Mouse (Mus musculus) adrenal gland, postnatal 10 days (tissue): ENCODE measurements at regions not wholly inside any gene's neighbourhood (a gene's known extent, or its start where the extent isn't known, plus 50 kb on each side); places are given as distances from the start of the nearest gene placed in this dataset.
A peak's percentile ranks its signal among the peaks of the same experiment; 100 is the strongest.

Experiments used
- DNase-seq: peaks from one replicate; pipeline ENCODE4 v3.0.0; 2021; ENCODE audit warnings: mixed read lengths

GRCm38 (mm10) chr2:159361371-159361770, 566.8 kb downstream of the Dhx35 start:
- DNase-seq = no peak

GRCm38 (mm10) chr2:159392865-159393264, 598.3 kb downstream of the Dhx35 start:
- DNase-seq = no peak

GRCm38 (mm10) chr2:159401421-159402100, 607.0 kb downstream of the Dhx35 start:
- no peak for DNase-seq

GRCm38 (mm10) chr2:159404940-159405339, 610.3 kb downstream of the Dhx35 start:
- no peak for DNase-seq

- DNase-seq = no peak
Observed at GRCm38 (mm10) chr2:159414599-159414998, 620.0 kb downstream of the Dhx35 start.

GRCm38 (mm10) chr2:159418371-159418940, 623.8 kb downstream of the Dhx35 start:
- DNase-seq = no peak

- peak; percentile 38 for DNase-seq
Observed at GRCm38 (mm10) chr2:159422281-159422937, 627.8 kb downstream of the Dhx35 start.

- DNase-seq = no peak
Observed at GRCm38 (mm10) chr2:159428201-159428600, 633.6 kb downstream of the Dhx35 start.

GRCm38 (mm10) chr2:159430577-159431329, 636.1 kb downstream of the Dhx35 start:
- DNase-seq = no peak

- DNase-seq = no peak
Observed at GRCm38 (mm10) chr2:159438961-159439360, 644.4 kb downstream of the Dhx35 start.

GRCm38 (mm10) chr2:159443581-159443980, 649.0 kb downstream of the Dhx35 start:
- peak; percentile 45 for DNase-seq

GRCm38 (mm10) chr2:159446434-159446833, 651.8 kb downstream of the Dhx35 start:
- no peak for DNase-seq

- no peak for DNase-seq
Observed at GRCm38 (mm10) chr2:159446886-159447285, 652.3 kb downstream of the Dhx35 start.

GRCm38 (mm10) chr2:159448976-159449375, 654.4 kb downstream of the Dhx35 start:
- no peak for DNase-seq

- no peak for DNase-seq
Observed at GRCm38 (mm10) chr2:159451439-159451838, 656.8 kb downstream of the Dhx35 start.

- DNase-seq = no peak
Observed at GRCm38 (mm10) chr2:159481399-159482080, 686.9 kb downstream of the Dhx35 start.

- DNase-seq = peak; percentile 32
Observed at GRCm38 (mm10) chr2:159491090-159491489, 696.5 kb downstream of the Dhx35 start.

GRCm38 (mm10) chr2:159498691-159499090, 704.1 kb downstream of the Dhx35 start:
- no peak for DNase-seq

- DNase-seq = no peak
Observed at GRCm38 (mm10) chr2:159501039-159501438, 706.4 kb downstream of the Dhx35 start.

- no peak for DNase-seq
Observed at GRCm38 (mm10) chr2:159519066-159519465, 724.5 kb downstream of the Dhx35 start.

- no peak for DNase-seq
Observed at GRCm38 (mm10) chr2:159523739-159524138, 729.1 kb downstream of the Dhx35 start.

GRCm38 (mm10) chr2:159534951-159535350, 740.3 kb downstream of the Dhx35 start:
- DNase-seq = peak; percentile 87
